Mouse (Mus musculus) embryonic facial prominence, embryonic 10.5 days (tissue): Measurements from ENCODE around the gene Mrgpra9. TPM values are rescaled to one million over a fixed set of nuclear protein-coding genes. Genes with fewer than 3 reads are reported as not detected.
"Not testable (repeated sequence)": the region's sequence is repeated elsewhere in the genome, so short reads cannot be mapped to it uniquely, and the experiment has no call there.

ENCODE experiments used
- DNase-seq: peaks from one replicate; pipeline ENCODE4 v3.0.0-alpha.2; 2017; ENCODE audit warnings: low spot score
- H3K27ac ChIP-seq: fragments of 300-500 bp; sonication (generic); replicated peaks from 2 replicates; pipeline ENCODE4 v1.5.1; 2016; ENCODE audit warnings: mild to moderate bottlenecking
- H3K27me3 ChIP-seq: fragments of 300-500 bp; sonication (generic); replicated peaks from 2 replicates; pipeline ENCODE4 v1.6.1; 2016; ENCODE audit warnings: low read depth, mild to moderate bottlenecking; ENCODE audit not compliant: poor library complexity, severe bottlenecking
- H3K36me3 ChIP-seq: fragments of 300-500 bp; sonication (generic); replicated peaks from 2 replicates; pipeline ENCODE4 v1.6.1; 2016; ENCODE audit warnings: mild to moderate bottlenecking, moderate library complexity
- H3K4me1 ChIP-seq: fragments of 300-500 bp; sonication (generic); 2 replicates; pipeline ENCODE4 v1.6.1; 2016
- H3K4me3 ChIP-seq: fragments of 300-500 bp; sonication (generic); 2 replicates; pipeline ENCODE4 v1.5.1; 2016; ENCODE audit warnings: mild to moderate bottlenecking, moderate library complexity
- H3K9me3 ChIP-seq: fragments of 300-500 bp; sonication (generic); 2 replicates; pipeline ENCODE4 v1.6.1; 2016; ENCODE audit warnings: mild to moderate bottlenecking
- WGBS: fragments of 180-500 bp; shearing (Covaris S2); methylation state at CpG from one replicate; pipeline ENCODE4 v1.1.7; 2016; 5-methylcytosine and 5-hydroxymethylcytosine counted together
- polyA plus RNA-seq: library from polyadenylated mRNA; unstranded; fragments of >200 nt; fragmentation: Nextera tagmentation; extraction: Ambion mirVana; gene quantifications from 2 replicates; pipeline ENCODE4 v1.2.1, GENCODE M21; 2016

Gene Mrgpra9
- polyA plus RNA-seq: not detected in 2 replicates

GRCm38 (mm10) chr7:47252770-47253169 is at the start of gene Mrgpra9:
TSS of gene Mrgpra9 (minus strand) at chr7:47252848.
- H3K36me3 ChIP-seq: no peaks in the 10 kb centered on the region
- no peaks in the 10 kb centered on the region for H3K4me1 ChIP-seq
- no peak within 1 kb of the TSS for H3K4me3 ChIP-seq
- 0 out of 2 replicates have a peak, but pooled peaks cover 5% of the 10 kb centered on the region for H3K9me3 ChIP-seq
- no peak for DNase-seq
- no peaks in the 10 kb centered on the region for H3K27me3 ChIP-seq
- 82% methylated on average over 1 of the region's 1 CpGs for WGBS
- no peak within 1 kb of the TSS for H3K27ac ChIP-seq

DNA sequence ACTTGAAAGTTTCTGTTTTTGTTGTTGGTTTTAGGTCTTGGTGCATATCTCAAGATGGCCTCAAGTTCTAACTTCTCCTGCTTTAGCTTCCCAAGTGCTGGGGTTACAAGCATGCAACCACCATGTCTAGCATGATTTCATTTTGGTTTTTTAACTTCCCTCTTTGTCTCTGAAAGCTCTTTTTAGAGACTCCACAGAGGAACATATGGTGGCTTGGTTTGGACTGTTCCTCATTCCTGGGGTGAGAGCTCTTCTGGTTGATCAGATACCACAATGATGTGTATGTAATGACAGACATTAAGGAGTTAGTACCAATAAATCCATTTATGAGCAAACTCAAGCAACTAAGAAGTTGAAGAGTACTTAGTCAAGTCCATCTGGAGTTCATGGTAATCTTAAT is 47.0 kb upstream of the Mrgpra9 start:
- not testable (repeated sequence) for DNase-seq, H3K27ac ChIP-seq, H3K4me1 ChIP-seq

DNA sequence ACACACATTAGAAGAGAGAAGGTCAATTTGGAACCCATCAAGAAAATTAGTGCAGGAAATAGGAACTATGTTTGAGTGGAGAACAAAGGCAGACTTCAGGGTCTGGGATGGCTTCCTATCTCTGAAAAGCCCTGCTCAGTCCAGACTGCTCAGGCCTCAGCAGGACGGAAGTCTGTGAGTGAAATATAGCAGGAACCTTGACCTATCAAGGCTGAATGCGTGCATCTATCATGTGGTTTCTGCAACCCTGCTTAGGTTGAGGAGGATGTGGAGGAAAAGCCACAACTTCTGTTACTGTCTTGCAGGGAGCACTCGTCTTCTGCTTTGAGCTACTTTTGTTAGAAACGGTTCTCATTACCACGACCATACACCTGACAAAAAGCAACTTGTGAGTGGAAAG is 18.9 kb upstream of the Mrgpra9 start:
- H3K36me3 ChIP-seq, H3K27ac ChIP-seq, H3K27me3 ChIP-seq, H3K9me3 ChIP-seq, H3K4me1 ChIP-seq, DNase-seq, H3K4me3 ChIP-seq: not testable (repeated sequence)
- WGBS: 90% methylated on average over 5 of the region's 5 CpGs

More for the DNA sequence above, 47.0 kb upstream of the Mrgpra9 start:
- peaks cover 17% of the 10 kb centered on the region for H3K9me3 ChIP-seq
- H3K27me3 ChIP-seq, H3K36me3 ChIP-seq, H3K4me3 ChIP-seq: not testable (repeated sequence)

GRCm38 (mm10) chr7:47244658-47245057 is 8.0 kb downstream of the Mrgpra9 start:
- Histone ChIP-seq H3K4me3 (no peak overlapping the region), H3K4me1 (no peaks in the 10 kb centered on the region), H3K27me3 (no peaks in the 10 kb centered on the region), H3K36me3 (no peaks in the 10 kb centered on the region), H3K27ac (no peak overlapping the region), H3K9me3 (no peaks in the 10 kb centered on the region; the same call in 1 of the 2 replicates)
- WGBS: 68% methylated on average over 3 of the region's 3 CpGs
- no peak for DNase-seq

- Histone ChIP-seq H3K4me3 (no peak within 1 kb of the TSS), H3K36me3 (no peaks in the 10 kb centered on the region), H3K9me3 (no peaks in the 10 kb centered on the region), H3K27me3 (no peaks in the 10 kb centered on the region), H3K27ac (no peak within 1 kb of the TSS), H3K4me1 (no peaks in the 10 kb centered on the region)
- WGBS: 78% methylated on average over 4 of the region's 4 CpGs
- no peak for DNase-seq
These were observed 47.8 kb downstream of the Mrgpra9 start, which contains the start of gene Mrgpra6 for GRCm38 (mm10) chr7:47204830-47205229. TSS of gene Mrgpra6 (minus strand) at chr7:47204920.

DNA sequence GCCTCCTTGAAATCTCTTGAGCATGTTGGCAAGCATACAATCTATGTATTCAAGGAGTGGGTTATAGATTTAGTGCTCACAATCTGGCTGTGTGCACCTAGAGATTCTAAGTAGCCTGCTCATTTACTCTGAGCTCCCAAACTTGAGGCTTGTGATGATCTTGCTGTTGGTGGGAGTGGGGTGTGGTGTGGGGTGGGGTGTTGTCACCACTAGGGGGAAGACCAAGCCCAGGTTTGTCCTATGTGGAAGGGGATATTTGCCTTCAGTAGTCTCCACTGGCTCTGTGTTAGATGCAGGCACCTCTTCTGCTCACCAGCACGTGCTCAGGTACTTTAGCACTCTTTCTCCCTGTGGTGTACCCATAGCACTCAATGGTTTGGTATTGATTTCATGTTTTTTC is 57.4 kb downstream of the Mrgpra9 start:
- DNase-seq: no peak
- WGBS: 67% methylated on average over 1 of the region's 1 CpGs
- Histone ChIP-seq H3K27ac (no peak overlapping the region), H3K27me3 (no peaks in the 10 kb centered on the region), H3K4me3 (no peak overlapping the region), H3K9me3 (0 out of 2 replicates have a peak, but pooled peaks cover 4% of the 10 kb centered on the region), H3K4me1 (no peaks in the 10 kb centered on the region), H3K36me3 (no peaks in the 10 kb centered on the region)

Other genes with a start within 250 kb of the Mrgpra9 start
- 12.4 and 12.8 TPM in 2 replicates for gene Spty2d1, start 244.4 kb downstream of the Mrgpra9 start, polyA plus RNA-seq
- gene Tmem86a, start 202.2 kb downstream of the Mrgpra9 start, polyA plus RNA-seq: 11.3 and 11.7 TPM in 2 replicates
- 2.9 and 3.2 TPM in 2 replicates for gene Ptpn5, start 119.2 kb downstream of the Mrgpra9 start, polyA plus RNA-seq
- not detected in 2 replicates for gene Mrgpra6, start 47.9 kb downstream of the Mrgpra9 start, polyA plus RNA-seq
- gene Mrgpra1, start 101.4 kb upstream of the Mrgpra9 start, polyA plus RNA-seq: not detected in 2 replicates
- gene Mrgpra2a, start 199.3 kb upstream of the Mrgpra9 start, polyA plus RNA-seq: not detected in 2 replicates